Mouse (Mus musculus) MEL (cell line): ENCODE data around the gene Deup1. TPM values are rescaled to one million over a fixed set of nuclear protein-coding genes. Genes with fewer than 3 reads are reported as not detected.

ENCODE experiments used
- DNase-seq: peaks from one replicate; pipeline ENCODE4 v3.0.0; 2011; ENCODE audit warnings: low read depth, low spot score
- H3K27ac ChIP-seq: 2 replicates; pipeline ENCODE4 v1.5.1; 2012; ENCODE audit warnings: low read depth, mild to moderate bottlenecking, control low read depth, low read length, moderate library complexity; ENCODE audit not compliant: control insufficient read depth
- H3K27me3 ChIP-seq, 2 experiments: fragments of 150-350 bp in 1 of 2; sonication (generic) in 1 of 2; 2 replicates each; pipeline ENCODE4 v1.6.1; 2012; ENCODE audit warnings: low read length in 2 of 2, mild to moderate bottlenecking in 2 of 2, improper control_type of control experiment in 1 of 2, moderate library complexity in 1 of 2; ENCODE audit not compliant: insufficient read depth in 2 of 2, control insufficient read depth in 1 of 2
- H3K36me3 ChIP-seq, 2 experiments: 2 replicates each; pipeline ENCODE4 v1.6.1; 2012 to 2014; ENCODE audit warnings: low read length in 2 of 2, improper control_type of control experiment in 1 of 2, inconsistent platforms in 1 of 2, mild to moderate bottlenecking in 1 of 2; ENCODE audit not compliant: insufficient read depth in 2 of 2, control insufficient read depth in 1 of 2
- H3K4me1 ChIP-seq, 2 experiments: fragments of 150-350 bp in 1 of 2; sonication (generic) in 1 of 2; 2 replicates each; pipeline ENCODE4 v1.6.1; 2012; ENCODE audit warnings: low read length in 2 of 2, improper control_type of control experiment in 1 of 2, mild to moderate bottlenecking in 1 of 2; ENCODE audit not compliant: insufficient read depth in 2 of 2, control insufficient read depth in 1 of 2
- H3K4me3 ChIP-seq, 2 experiments: fragments of 150-350 bp in 1 of 2; sonication (generic) in 1 of 2; 2 replicates each; pipeline ENCODE4 v1.5.1; 2012; ENCODE audit warnings: low read depth in 2 of 2, low read length in 2 of 2, mild to moderate bottlenecking in 2 of 2, moderate library complexity in 2 of 2, control low read depth in 1 of 2, improper control_type of control experiment in 1 of 2; ENCODE audit not compliant: control insufficient read depth in 1 of 2, insufficient read depth in 1 of 2
- H3K79me2 ChIP-seq: 2 replicates; pipeline ENCODE4 v1.6.1; 2012; ENCODE audit warnings: mild to moderate bottlenecking, low read length, moderate library complexity; ENCODE audit not compliant: control insufficient read depth, poor library complexity, insufficient read depth
- H3K9ac ChIP-seq: 2 replicates; pipeline ENCODE4 v1.6.1; 2012; ENCODE audit warnings: low read depth, mild to moderate bottlenecking, control low read depth, low read length, moderate library complexity; ENCODE audit not compliant: control insufficient read depth, poor library complexity, severe bottlenecking
- H3K9me3 ChIP-seq: fragments of 150-350 bp; sonication (generic); replicated peaks from 2 replicates; pipeline ENCODE4 v1.6.1; 2012; ENCODE audit warnings: mild to moderate bottlenecking, low read length, improper control_type of control experiment, moderate library complexity; ENCODE audit not compliant: insufficient read depth
- BHLHE40 ChIP-seq: IDR thresholded peaks from 2 replicates; pipeline ENCODE4 v1.6.1; 2012; ENCODE audit warnings: low read depth, mild to moderate bottlenecking, inconsistent platforms, low read length, improper control_type of control experiment, borderline replicate concordance
- CHD1 ChIP-seq: IDR thresholded peaks from 2 replicates; pipeline ENCODE4 v1.6.1; 2012; ENCODE audit warnings: low read depth, mild to moderate bottlenecking, inconsistent platforms, low read length, improper control_type of control experiment
- CTCF ChIP-seq, 3 experiments: IDR thresholded peaks in 2 of 3; conservative IDR thresholded peaks in 1 of 3; 2 replicates each; pipeline ENCODE4 v1.5.1; 2011 to 2012; ENCODE audit warnings: low read length in 3 of 3, low read depth in 2 of 3, mild to moderate bottlenecking in 2 of 3, improper control_type of control experiment in 1 of 3, inconsistent platforms in 1 of 3, mixed read lengths in 1 of 3, moderate library complexity in 1 of 3; ENCODE audit not compliant: control insufficient read depth in 1 of 3, insufficient read depth in 1 of 3, poor library complexity in 1 of 3, severe bottlenecking in 1 of 3
- E2F4 ChIP-seq: IDR thresholded peaks from 2 replicates; pipeline ENCODE4 v1.6.1; 2011; ENCODE audit warnings: low read depth, low read length, improper control_type of control experiment, borderline replicate concordance
- ELF1 ChIP-seq: IDR thresholded peaks from 2 replicates; pipeline ENCODE4 v1.6.1; 2014; ENCODE audit warnings: low read depth, mild to moderate bottlenecking, inconsistent platforms, low read length, improper control_type of control experiment, moderate library complexity
- EP300 ChIP-seq, 2 experiments: IDR thresholded peaks; 2 replicates each; pipeline ENCODE4 v1.6.1; 2011; ENCODE audit warnings: improper control_type of control experiment in 2 of 2, low read length in 2 of 2, low read depth in 1 of 2, mild to moderate bottlenecking in 1 of 2
- GATA1 ChIP-seq: IDR thresholded peaks from 2 replicates; pipeline ENCODE4 v1.6.1; 2011; ENCODE audit warnings: low read depth, low read length, improper control_type of control experiment
- HCFC1 ChIP-seq: IDR thresholded peaks from 2 replicates; pipeline ENCODE4 v1.6.1; 2012; ENCODE audit warnings: low read depth, mild to moderate bottlenecking, inconsistent platforms, low read length, improper control_type of control experiment, moderate library complexity
- MAX ChIP-seq: IDR thresholded peaks from 2 replicates; pipeline ENCODE4 v1.6.1; 2011; ENCODE audit warnings: low read length, improper control_type of control experiment
- MXI1 ChIP-seq: IDR thresholded peaks from 2 replicates; pipeline ENCODE4 v1.6.1; 2011; ENCODE audit warnings: mild to moderate bottlenecking, low read depth, low read length, improper control_type of control experiment
- NELFE ChIP-seq: IDR thresholded peaks from 2 replicates; pipeline ENCODE4 v1.6.1; 2011; ENCODE audit warnings: low read depth, low read length, improper control_type of control experiment
- POLR2A ChIP-seq, 2 experiments: IDR thresholded peaks; 2 replicates each; pipeline ENCODE4 v1.6.1; 2011 to 2012; ENCODE audit warnings: low read length in 2 of 2, mild to moderate bottlenecking in 2 of 2, control low read depth in 1 of 2, improper control_type of control experiment in 1 of 2, low read depth in 1 of 2, moderate library complexity in 1 of 2; ENCODE audit not compliant: control insufficient read depth in 1 of 2, insufficient read depth in 1 of 2, poor library complexity in 1 of 2
- POLR2AphosphoS5 ChIP-seq: IDR thresholded peaks from 2 replicates; pipeline ENCODE4 v1.6.1; 2012; ENCODE audit warnings: low read depth, borderline replicate concordance, mild to moderate bottlenecking, inconsistent platforms, low read length, moderate library complexity, mixed read lengths
- SIN3A ChIP-seq: IDR thresholded peaks from 2 replicates; pipeline ENCODE4 v1.6.1; 2012; ENCODE audit warnings: low read length, improper control_type of control experiment, inconsistent platforms
- SMC3 ChIP-seq: IDR thresholded peaks from 2 replicates; pipeline ENCODE4 v1.6.1; 2011; ENCODE audit warnings: low read depth, low read length, improper control_type of control experiment
- TAL1 ChIP-seq: IDR thresholded peaks from 2 replicates; pipeline ENCODE4 v1.6.1; 2012; ENCODE audit warnings: mild to moderate bottlenecking, inconsistent platforms, low read length, moderate library complexity, mixed read lengths
- UBTF ChIP-seq: IDR thresholded peaks from 2 replicates; pipeline ENCODE4 v1.6.1; 2012; ENCODE audit warnings: low read depth, mild to moderate bottlenecking, inconsistent platforms, low read length, improper control_type of control experiment, moderate library complexity, borderline replicate concordance; ENCODE audit not compliant: insufficient read depth
- ZKSCAN1 ChIP-seq: IDR thresholded peaks from 2 replicates; pipeline ENCODE4 v1.6.1; 2012; ENCODE audit warnings: low read depth, mild to moderate bottlenecking, inconsistent platforms, low read length, improper control_type of control experiment, moderate library complexity
- ZMIZ1 ChIP-seq: IDR thresholded peaks from 2 replicates; pipeline ENCODE4 v1.6.1; 2012; ENCODE audit warnings: low read depth, mild to moderate bottlenecking, inconsistent platforms, low read length, improper control_type of control experiment, moderate library complexity
- ZNF384 ChIP-seq: IDR thresholded peaks from 2 replicates; pipeline ENCODE4 v1.6.1; 2012; ENCODE audit warnings: low read depth, mild to moderate bottlenecking, inconsistent platforms, low read length, improper control_type of control experiment
- polyA plus RNA-seq, 2 experiments: library from polyadenylated mRNA; stranded (reverse) in 1 of 2; unstranded in 1 of 2; fragments of >175 nt in 1 of 2; fragments of >200 nt in 1 of 2; gene quantifications; 2 replicates each; pipeline versions ENCODE4 v1.2.1 to v1.2.4; 2012; ENCODE audit warnings: low replicate concordance in 2 of 2, low read depth in 1 of 2; ENCODE audit not compliant: insufficient read length in 2 of 2, insufficient read depth in 1 of 2, missing spikeins in 1 of 2
- total RNA-seq: library from RNA; depleted of rRNA; stranded (reverse); fragments of 300-350 nt; gene quantifications from 2 replicates; pipeline ENCODE4 v1.2.3, GENCODE M21; 2012

The Deup1 gene
- total and polyA plus RNA-seq, 3 experiments, result not detected

GRCm38 (mm10) chr9:15578427-15578826 lies 49.3 kb downstream of the Deup1 start:
- no peak overlapping the region for H3K9ac ChIP-seq
- TF ChIP-seq UBTF (no peak), SMC3 (no peak), ZMIZ1 (no peak), ZNF384 (no peak)
- no peak for DNase-seq
- H3K4me1 ChIP-seq, result no peaks in the 10 kb centered on the region
- peaks cover 0 to 3% of the 10 kb centered on the region in 2 experiments; a peak in 2 of 4 replicates for H3K27me3 ChIP-seq
- H3K27ac ChIP-seq, result no peak overlapping the region
- H3K36me3 ChIP-seq, result no peaks in the 10 kb centered on the region
- no peak overlapping the region for H3K4me3 ChIP-seq
- no peaks in the 10 kb centered on the region for H3K79me2 ChIP-seq
- H3K9me3 ChIP-seq, result no peaks in the 10 kb centered on the region

GRCm38 (mm10) chr9:15574750-15575454 lies 52.8 kb downstream of the Deup1 start:
- no peak overlapping the region for H3K4me3 ChIP-seq
- H3K36me3 ChIP-seq, result no peaks in the 10 kb centered on the region
- no peak for TF ChIP-seq SIN3A
- no peak for TF ChIP-seq POLR2A (IDR thresholded peaks at IDR 0.05; ENCODE audit: control insufficient read depth in 1 of 2, insufficient read depth in 1 of 2, low read depth in 1 of 2, low read length in 2 of 2, poor library complexity in 1 of 2)
- TF ChIP-seq EP300 (IDR thresholded peaks at IDR 0.05; ENCODE audit: low read depth in 1 of 2, low read length in 2 of 2), result no peak
- no peak for TF ChIP-seq GATA1
- no peak for TF ChIP-seq ZKSCAN1
- no peak for TF ChIP-seq ELF1
- no peak for TF ChIP-seq MXI1
- no peak for TF ChIP-seq ZNF384
- TF ChIP-seq TAL1, result no peak
- no peak for TF ChIP-seq HCFC1
- no peak for TF ChIP-seq NELFE
- TF ChIP-seq CTCF (IDR thresholded peaks at IDR 0.05 in 2 of 3, conservative IDR thresholded peaks at IDR 0.05 in 1 of 3; ENCODE audit: control insufficient read depth in 1 of 3, insufficient read depth in 1 of 3, low read depth in 2 of 3, low read length in 3 of 3, poor library complexity in 1 of 3, severe bottlenecking in 1 of 3), result no peak
- TF ChIP-seq CHD1, result no peak
- no peak for TF ChIP-seq E2F4
- TF ChIP-seq POLR2AphosphoS5, result no peak
- TF ChIP-seq UBTF, result no peak
- TF ChIP-seq MAX, result no peak
- TF ChIP-seq BHLHE40, result no peak
- TF ChIP-seq ZMIZ1, result no peak
- DNase-seq, result no peak
- no peak overlapping the region for H3K9ac ChIP-seq
- H3K27me3 ChIP-seq, result peaks cover 0 to 3% of the 10 kb centered on the region in 2 experiments; a peak in 2 of 4 replicates
- no peak overlapping the region for H3K27ac ChIP-seq
- H3K79me2 ChIP-seq, result no peaks in the 10 kb centered on the region
- H3K4me1 ChIP-seq, result no peaks in the 10 kb centered on the region
- no peaks in the 10 kb centered on the region for H3K9me3 ChIP-seq
